Mouse (Mus musculus) intestine, embryonic 15.5 days (tissue): ENCODE results near the gene A930009A15Rik. TPM values are rescaled to one million over a fixed set of nuclear protein-coding genes. Genes with fewer than 3 reads are reported as not detected.
A peak's percentile ranks its signal among the peaks of the same experiment; 100 is the strongest.

ENCODE experiments used
- ATAC-seq: fragments of 200-750 bp; cut with Nextera tagmentation; 2 replicates; pipeline ENCODE4 v1.8.0; 2017; ENCODE audit warnings: moderate TSS enrichment, moderate library complexity
- H3K27ac ChIP-seq: fragments of 300-500 bp; sonication (generic); 2 replicates; pipeline ENCODE4 v1.5.1; 2015; ENCODE audit warnings: mild to moderate bottlenecking, inconsistent platforms
- H3K27me3 ChIP-seq: fragments of 300-500 bp; sonication (generic); replicated peaks from 2 replicates; pipeline ENCODE4 v1.6.1; 2015; ENCODE audit warnings: inconsistent platforms
- H3K36me3 ChIP-seq: fragments of 300-500 bp; sonication (generic); 2 replicates; pipeline ENCODE4 v1.6.1; 2015; ENCODE audit warnings: inconsistent platforms
- H3K4me1 ChIP-seq: fragments of 300-500 bp; sonication (generic); replicated peaks from 2 replicates; pipeline ENCODE4 v1.6.1; 2015; ENCODE audit warnings: inconsistent platforms
- H3K4me2 ChIP-seq: fragments of 300-500 bp; sonication (generic); replicated peaks from 2 replicates; pipeline ENCODE4 v1.6.1; 2015; ENCODE audit warnings: mild to moderate bottlenecking, inconsistent platforms
- H3K4me3 ChIP-seq: fragments of 300-500 bp; sonication (generic); replicated peaks from 2 replicates; pipeline ENCODE4 v1.5.1; 2015; ENCODE audit warnings: inconsistent platforms
- H3K9ac ChIP-seq: fragments of 300-500 bp; sonication (generic); 2 replicates; pipeline ENCODE4 v1.6.1; 2015; ENCODE audit warnings: inconsistent platforms
- H3K9me3 ChIP-seq: fragments of 300-500 bp; sonication (generic); 2 replicates; pipeline ENCODE4 v1.6.1; 2016; ENCODE audit warnings: inconsistent platforms
- WGBS: fragments of 180-500 bp; shearing (Covaris S2); methylation state at CpG from one replicate; pipeline ENCODE4 v1.1.7; 2015; 5-methylcytosine and 5-hydroxymethylcytosine counted together
- polyA plus RNA-seq: library from polyadenylated mRNA; unstranded; fragments of >200 nt; fragmentation: Nextera tagmentation; extraction: Ambion mirVana; gene quantifications from 2 replicates; pipeline ENCODE4 v1.2.1, GENCODE M21; 2015

The A930009A15Rik gene
- polyA plus RNA-seq, 1 experiment from 2014 or later = not detected

DNA sequence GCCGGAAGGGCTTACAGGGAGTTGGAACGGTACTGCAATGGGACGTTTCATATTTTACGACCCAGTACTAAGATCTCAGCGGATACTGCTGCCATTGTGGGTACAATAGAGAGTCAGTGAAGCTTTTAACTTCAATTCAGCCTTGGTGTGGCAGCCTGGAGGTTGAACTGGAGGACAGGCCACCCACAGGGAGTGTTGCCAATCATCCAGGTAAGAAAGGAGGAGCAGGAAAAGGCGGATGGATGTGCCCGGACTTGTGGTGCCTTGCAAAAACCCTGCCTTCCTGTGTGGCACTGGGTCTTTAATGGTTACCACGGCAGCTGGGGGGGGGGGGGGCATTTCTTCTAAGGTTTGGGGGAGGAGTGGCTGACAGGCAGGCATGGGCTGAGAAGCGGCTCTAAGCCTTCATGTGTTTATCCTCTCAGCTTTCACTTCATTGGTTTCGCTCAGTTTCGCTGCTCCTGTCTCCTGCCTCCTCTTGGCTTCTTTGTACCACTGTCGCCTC, 13.0 kb upstream of the A930009A15Rik start:
- WGBS = 43% methylated on average over 12 of the region's 12 CpGs
- no peak for ATAC-seq
- no peaks in the 10 kb centered on the region for H3K36me3 ChIP-seq
- no peaks in the 10 kb centered on the region for H3K4me1 ChIP-seq
- no peaks in the 10 kb centered on the region for H3K27me3 ChIP-seq
- no peak overlapping the region for H3K4me3 ChIP-seq
- no peak overlapping the region for H3K27ac ChIP-seq
- no peak overlapping the region for H3K9ac ChIP-seq
- no peaks in the 10 kb centered on the region for H3K9me3 ChIP-seq
- no peak overlapping the region for H3K4me2 ChIP-seq

DNA sequence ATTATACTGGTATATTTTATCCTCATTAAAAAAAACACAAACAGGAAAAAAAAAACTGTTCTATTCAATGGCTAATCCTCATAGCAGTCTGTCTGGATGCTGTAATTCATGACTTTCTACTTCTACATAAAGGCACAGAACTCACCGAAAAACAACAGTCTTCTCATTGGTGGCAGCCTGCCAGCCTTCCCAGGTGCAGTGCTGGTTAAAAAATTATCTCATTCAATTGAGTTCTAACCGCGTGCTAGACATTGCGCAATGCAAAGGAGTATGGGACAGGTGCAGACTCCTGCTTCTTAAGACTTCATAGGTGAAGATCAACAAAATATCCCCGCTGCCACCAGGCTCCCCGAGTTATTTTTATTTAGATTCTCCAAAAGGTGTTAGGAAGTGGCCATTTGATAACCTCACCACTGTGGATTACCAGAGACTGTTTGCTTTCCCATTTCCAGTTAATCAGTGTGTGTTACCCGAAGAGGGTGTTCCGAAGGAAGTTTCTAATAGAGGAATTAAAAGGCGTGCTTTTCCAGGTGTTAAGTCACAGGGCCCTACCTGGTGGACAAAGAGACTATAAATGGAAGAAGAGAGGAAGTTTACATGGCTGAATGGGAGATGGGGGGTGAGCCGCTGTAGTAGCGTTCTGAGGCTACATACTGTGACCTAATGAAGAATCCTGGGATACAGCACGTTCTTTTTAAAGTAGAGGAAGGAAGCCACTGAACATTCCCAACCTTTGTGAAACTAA, 8.5 kb upstream of the A930009A15Rik start:
- Histone ChIP-seq H3K27me3 (no peaks in the 10 kb centered on the region), H3K9ac (no peak overlapping the region), H3K4me3 (no peak overlapping the region), H3K36me3 (no peaks in the 10 kb centered on the region), H3K9me3 (no peaks in the 10 kb centered on the region), H3K27ac (no peak overlapping the region), H3K4me2 (no peak overlapping the region; the same call in 1 of the 2 replicates), H3K4me1 (no peaks in the 10 kb centered on the region)
- WGBS = 63% methylated on average over 12 of the region's 12 CpGs
- peak; percentile 90 for ATAC-seq

DNA sequence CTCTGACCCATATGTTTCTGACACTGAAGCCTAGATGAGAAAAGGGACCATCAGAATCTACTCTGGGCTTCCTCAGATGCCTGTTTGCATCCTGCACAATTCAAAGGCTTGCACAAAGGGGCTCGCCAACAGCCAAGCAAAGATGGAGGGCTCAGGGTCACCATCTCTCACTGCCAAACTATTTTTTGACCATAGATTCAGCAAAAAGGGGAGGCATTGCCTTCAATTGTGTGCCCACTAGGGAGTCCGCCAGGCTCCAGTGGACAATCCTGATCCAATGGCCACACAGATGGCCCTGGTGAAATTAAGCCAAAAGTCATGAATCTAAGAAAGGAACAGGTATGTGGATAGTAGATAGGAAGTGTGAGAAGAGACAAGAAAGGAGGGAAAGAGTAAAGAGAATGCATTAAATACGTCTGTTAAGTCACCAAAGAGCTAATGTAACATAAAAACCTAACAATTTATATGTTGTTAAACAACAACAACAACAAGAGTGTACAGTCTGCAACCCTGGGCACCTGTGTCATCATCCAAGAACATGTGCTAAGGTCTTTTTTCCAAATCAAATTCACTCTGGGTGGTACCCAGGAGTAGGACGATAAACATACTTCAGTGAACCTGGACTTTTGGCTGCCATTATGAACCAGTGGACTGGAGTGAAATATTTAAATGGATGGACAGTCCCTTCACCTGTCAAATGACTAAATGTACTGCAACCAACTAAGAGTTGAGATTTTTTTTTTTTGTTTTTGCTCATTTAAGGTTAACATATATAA, 6.7 kb upstream of the A930009A15Rik start:
- no peak overlapping the region for H3K9ac ChIP-seq
- no peaks in the 10 kb centered on the region for H3K36me3 ChIP-seq
- H3K4me3 ChIP-seq = no peak overlapping the region
- H3K9me3 ChIP-seq = no peaks in the 10 kb centered on the region
- H3K4me1 ChIP-seq = no peaks in the 10 kb centered on the region
- H3K4me2 ChIP-seq = no peak overlapping the region
- no peak overlapping the region for H3K27ac ChIP-seq
- no peaks in the 10 kb centered on the region for H3K27me3 ChIP-seq
- WGBS = 87% methylated on average over 4 of the region's 4 CpGs
- no peak for ATAC-seq

DNA sequence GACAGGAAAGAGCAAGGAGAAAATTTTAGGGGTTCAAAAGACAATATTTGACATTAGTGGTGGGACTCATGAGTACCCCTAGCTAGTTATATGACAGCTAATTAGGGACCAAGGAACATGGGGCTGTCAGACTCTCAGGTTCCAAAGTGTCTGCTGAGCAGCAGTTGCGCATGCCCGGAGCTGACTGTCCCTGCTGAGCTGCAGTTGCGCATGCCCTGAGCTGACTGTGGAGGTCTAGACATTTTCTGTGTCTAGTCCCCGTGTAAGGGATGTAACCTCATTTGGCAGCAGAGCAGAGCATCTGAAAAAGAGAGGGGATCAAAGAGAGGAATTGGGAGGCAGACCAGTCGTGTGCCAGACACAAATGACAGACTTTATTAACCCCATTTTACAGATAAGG, 5.8 kb upstream of the A930009A15Rik start:
- WGBS = 79% methylated on average over 5 of the region's 5 CpGs
- no peak for ATAC-seq

DNA sequence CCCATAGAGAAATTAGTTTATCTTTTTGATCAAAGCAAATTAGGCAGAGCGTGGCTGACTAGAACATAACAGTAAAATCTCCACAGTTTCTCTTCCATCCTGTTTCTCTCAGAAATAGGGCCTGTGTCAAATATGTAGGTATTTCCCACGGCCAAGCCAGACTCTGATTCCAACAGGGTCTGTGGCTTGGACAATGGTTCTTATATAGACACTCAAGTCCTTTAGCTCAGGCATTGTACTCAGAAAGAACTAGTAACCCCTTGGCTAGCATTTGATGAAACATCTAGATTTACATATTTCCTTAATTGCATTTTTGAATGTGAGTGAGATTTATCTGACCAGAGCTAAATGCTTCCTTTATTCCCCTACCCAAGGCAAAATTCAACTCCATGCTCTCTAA, 791 bp downstream of the A930009A15Rik start:
- 80% methylated on average over 2 of the region's 2 CpGs for WGBS
- Histone ChIP-seq H3K27me3 (no peaks in the 10 kb centered on the region), H3K4me1 (no peaks in the 10 kb centered on the region), H3K36me3 (no peaks in the 10 kb centered on the region), H3K9me3 (no peaks in the 10 kb centered on the region), H3K27ac (no peak overlapping the region), H3K4me3 (no peak overlapping the region), H3K9ac (no peak overlapping the region), H3K4me2 (no peak overlapping the region)
- no peak for ATAC-seq

More for the DNA sequence above, 5.8 kb upstream of the A930009A15Rik start:
- H3K4me1 ChIP-seq = no peaks in the 10 kb centered on the region
- H3K27me3 ChIP-seq = no peaks in the 10 kb centered on the region
- no peak overlapping the region for H3K27ac ChIP-seq
- H3K4me2 ChIP-seq = no peak overlapping the region
- no peaks in the 10 kb centered on the region for H3K9me3 ChIP-seq
- H3K36me3 ChIP-seq = no peaks in the 10 kb centered on the region
- no peak overlapping the region for H3K9ac ChIP-seq
- H3K4me3 ChIP-seq = no peak overlapping the region

DNA sequence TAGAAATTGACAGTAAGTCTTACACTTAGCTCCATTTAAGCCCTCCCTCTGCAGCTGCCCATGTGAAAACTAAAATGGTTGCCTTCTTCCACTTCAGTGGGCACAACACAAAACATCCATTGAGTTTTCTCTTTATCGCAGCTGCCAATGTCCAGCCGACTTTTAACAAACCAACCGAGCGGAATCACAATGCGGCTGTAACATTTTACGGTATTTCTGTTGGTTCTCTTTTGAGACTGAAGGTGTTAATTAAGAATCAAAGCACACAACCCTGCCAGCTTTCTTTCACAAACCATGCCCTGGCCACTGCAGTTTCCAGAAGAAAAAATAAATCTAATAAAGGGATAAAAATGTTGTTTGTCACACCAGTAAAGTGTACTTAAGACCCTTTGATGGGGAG, 1.5 kb downstream of the A930009A15Rik start:
- no peaks in the 10 kb centered on the region for H3K9me3 ChIP-seq
- H3K27me3 ChIP-seq = no peaks in the 10 kb centered on the region
- WGBS = 79% methylated on average over 6 of the region's 6 CpGs
- no peak overlapping the region for H3K4me2 ChIP-seq
- no peaks in the 10 kb centered on the region for H3K36me3 ChIP-seq
- H3K9ac ChIP-seq = no peak overlapping the region
- H3K4me1 ChIP-seq = no peaks in the 10 kb centered on the region
- H3K4me3 ChIP-seq = no peak overlapping the region
- no peak overlapping the region for H3K27ac ChIP-seq
- no peak for ATAC-seq

DNA sequence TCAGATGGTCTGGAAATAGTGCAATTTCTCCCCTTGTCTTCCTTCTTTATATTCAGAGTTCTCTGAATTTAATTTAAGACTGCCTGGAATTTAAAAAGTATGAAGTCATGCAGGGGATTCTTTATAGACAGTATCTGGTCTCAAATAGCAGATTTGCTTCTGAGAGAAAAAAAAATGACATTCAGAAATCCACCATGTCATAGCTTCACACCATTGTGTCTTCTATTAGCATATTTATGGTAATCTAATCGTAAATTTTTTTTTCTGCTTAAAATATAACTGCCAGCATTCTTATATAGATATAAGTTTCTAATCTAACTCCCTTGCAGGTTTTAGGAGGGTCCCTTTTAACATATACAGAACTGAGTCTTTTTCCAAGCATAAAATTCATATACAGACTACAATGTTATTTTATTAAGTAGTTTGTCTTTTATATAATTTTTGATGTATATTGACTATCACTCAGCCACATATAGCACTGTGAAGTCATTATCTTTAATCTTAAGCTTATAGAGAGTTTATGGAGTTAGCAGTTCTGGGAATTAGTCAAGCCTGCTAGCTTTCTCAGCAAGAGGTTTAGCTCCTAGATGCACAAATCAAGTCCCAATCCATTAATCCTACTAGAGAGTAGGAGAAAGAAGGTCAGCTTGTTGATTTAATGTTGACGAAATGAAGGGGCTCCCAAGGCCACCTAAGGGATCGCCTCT, 2.1 kb downstream of the A930009A15Rik start:
- WGBS = 44% methylated on average over 3 of the region's 3 CpGs
- H3K27me3 ChIP-seq = no peaks in the 10 kb centered on the region
- no peaks in the 10 kb centered on the region for H3K36me3 ChIP-seq
- H3K9me3 ChIP-seq = no peaks in the 10 kb centered on the region
- H3K4me2 ChIP-seq = no peak overlapping the region
- H3K4me3 ChIP-seq = no peak overlapping the region
- H3K9ac ChIP-seq = no peak overlapping the region
- ATAC-seq = no peak
- no peaks in the 10 kb centered on the region for H3K4me1 ChIP-seq
- no peak overlapping the region for H3K27ac ChIP-seq

DNA sequence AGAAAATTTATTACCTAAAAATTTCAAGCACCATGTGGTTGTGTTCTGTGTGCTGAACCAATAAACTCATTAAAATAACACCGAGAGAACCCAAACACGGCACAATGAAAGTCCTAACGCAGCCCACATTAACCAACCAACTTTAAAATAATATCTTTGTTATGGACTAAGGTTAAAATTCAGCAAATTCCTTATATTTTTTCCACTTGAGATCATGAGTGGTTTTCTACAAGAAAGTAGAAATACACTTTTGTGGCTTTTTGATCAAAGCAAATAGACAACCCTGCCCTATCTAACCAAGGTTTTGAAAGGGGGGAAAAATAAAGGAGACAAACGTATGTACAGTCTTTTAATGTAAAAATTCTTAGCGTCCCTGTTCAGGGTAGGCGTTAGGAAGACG, 9.3 kb downstream of the A930009A15Rik start:
- no peaks in the 10 kb centered on the region for H3K4me1 ChIP-seq
- peaks cover 3% of the 10 kb centered on the region; the same call in 1 of the 2 replicates for H3K27me3 ChIP-seq
- no peak overlapping the region for H3K4me2 ChIP-seq
- 77% methylated on average over 7 of the region's 7 CpGs for WGBS
- no peak overlapping the region for H3K4me3 ChIP-seq
- no peak overlapping the region for H3K9ac ChIP-seq
- ATAC-seq = no peak
- H3K36me3 ChIP-seq = no peaks in the 10 kb centered on the region
- no peak overlapping the region for H3K27ac ChIP-seq
- no peaks in the 10 kb centered on the region for H3K9me3 ChIP-seq

DNA sequence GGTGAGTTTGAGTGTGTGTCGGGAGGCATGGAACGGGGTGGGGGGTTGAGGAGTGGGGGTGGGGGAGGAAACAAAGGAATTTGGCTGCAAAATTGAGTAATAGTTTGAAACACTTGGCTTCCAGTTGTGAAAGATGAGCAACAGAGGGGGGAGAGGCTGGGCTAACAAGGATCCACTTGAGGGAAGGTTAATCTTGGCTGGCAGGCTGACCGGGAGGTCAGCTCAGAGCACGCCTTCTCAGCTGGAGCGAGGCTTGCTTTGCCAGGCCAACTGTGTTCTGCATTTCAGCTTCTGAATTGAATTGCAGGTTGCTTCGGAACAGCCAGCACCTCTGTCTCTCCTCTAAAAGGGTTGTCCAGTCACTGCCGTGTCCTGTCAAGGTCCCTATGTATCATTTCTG, 9.7 kb downstream of the A930009A15Rik start:
- no peaks in the 10 kb centered on the region for H3K36me3 ChIP-seq
- no peak overlapping the region for H3K4me2 ChIP-seq
- WGBS = 41% methylated on average over 7 of the region's 7 CpGs
- no peaks in the 10 kb centered on the region for H3K9me3 ChIP-seq
- no peak overlapping the region for H3K27ac ChIP-seq
- H3K4me1 ChIP-seq = no peaks in the 10 kb centered on the region
- no peak overlapping the region for H3K9ac ChIP-seq
- ATAC-seq = no peak
- H3K27me3 ChIP-seq = peaks cover 5% of the 10 kb centered on the region; the same call in 1 of the 2 replicates
- no peak overlapping the region for H3K4me3 ChIP-seq

DNA sequence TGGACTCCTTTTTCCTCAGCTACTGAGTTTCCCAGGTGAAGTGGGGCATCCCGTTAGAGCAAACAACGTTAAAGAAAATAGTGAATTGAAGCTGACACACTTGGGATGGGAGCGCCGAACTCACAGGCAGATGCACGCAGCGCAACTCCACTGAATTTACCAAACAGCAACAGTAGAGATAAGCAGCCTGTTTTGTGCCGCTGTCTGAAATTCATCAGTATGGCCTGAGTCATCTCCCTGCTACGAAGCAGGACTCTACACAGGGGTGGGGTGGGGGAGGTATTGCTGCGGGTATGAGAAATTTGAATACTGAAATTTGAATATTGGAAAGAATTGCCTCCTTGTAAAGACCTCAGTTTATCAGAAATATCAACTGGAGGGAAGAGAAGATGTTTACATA, 12.2 kb downstream of the A930009A15Rik start:
- H3K27me3 ChIP-seq = peaks cover 10% of the 10 kb centered on the region; the same call in 1 of the 2 replicates
- no peak for ATAC-seq
- H3K9me3 ChIP-seq = no peaks in the 10 kb centered on the region
- H3K27ac ChIP-seq = no peak overlapping the region
- no peak overlapping the region for H3K9ac ChIP-seq
- H3K4me1 ChIP-seq = peaks cover 4% of the 10 kb centered on the region; the same call in 1 of the 2 replicates
- H3K4me2 ChIP-seq = no peak overlapping the region
- no peaks in the 10 kb centered on the region for H3K36me3 ChIP-seq
- H3K4me3 ChIP-seq = no peak overlapping the region
- WGBS = 72% methylated on average over 9 of the region's 9 CpGs

DNA sequence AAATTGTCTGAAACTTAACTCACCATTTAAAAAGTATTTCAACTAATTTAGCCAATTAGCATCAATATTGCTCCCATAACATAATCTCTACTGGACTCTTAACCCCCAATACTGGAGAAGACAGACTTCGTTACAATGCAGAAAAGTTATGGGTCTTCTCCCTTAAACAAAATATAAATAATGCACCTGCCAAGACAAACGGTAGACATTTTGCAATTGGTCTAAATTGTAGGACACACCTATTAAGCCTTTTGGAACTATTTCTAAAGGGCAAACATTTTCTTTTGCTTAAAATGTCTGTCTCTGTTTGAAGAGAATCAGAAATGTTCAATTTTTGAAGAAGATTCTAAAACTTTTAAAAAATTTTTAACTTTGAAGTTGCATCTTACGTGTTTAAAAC, 13.3 kb downstream of the A930009A15Rik start:
- no peak overlapping the region for H3K4me2 ChIP-seq
- H3K4me3 ChIP-seq = no peak overlapping the region
- H3K4me1 ChIP-seq = peaks cover 12% of the 10 kb centered on the region
- no peaks in the 10 kb centered on the region for H3K9me3 ChIP-seq
- WGBS = 77% methylated on average over 3 of the region's 3 CpGs
- ATAC-seq = no peak
- no peak overlapping the region for H3K27ac ChIP-seq
- H3K36me3 ChIP-seq = no peaks in the 10 kb centered on the region
- H3K9ac ChIP-seq = no peak overlapping the region
- peaks cover 18% of the 10 kb centered on the region; the same call in 1 of the 2 replicates for H3K27me3 ChIP-seq

DNA sequence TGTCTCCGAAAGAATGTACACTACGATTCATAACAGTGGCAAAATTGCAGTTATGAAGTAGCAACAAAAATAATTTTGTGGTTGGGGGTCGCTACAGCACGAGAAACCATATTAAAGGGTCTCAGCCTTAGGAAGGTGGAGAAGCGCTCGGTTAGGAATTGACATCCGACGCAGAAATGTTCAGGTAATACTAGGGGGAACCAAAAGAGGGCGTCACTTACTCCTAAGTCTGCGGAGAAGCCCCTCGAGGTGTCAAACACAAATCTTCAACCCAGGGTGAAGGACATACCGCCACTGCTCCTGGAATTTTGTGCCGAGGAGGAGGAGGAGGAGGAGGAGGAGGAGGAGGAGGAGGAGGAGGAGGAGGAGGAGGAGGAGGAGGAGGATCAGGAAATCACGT, 14.9 kb downstream of the A930009A15Rik start:
- H3K9me3 ChIP-seq = no peaks in the 10 kb centered on the region
- no peak overlapping the region for H3K4me2 ChIP-seq
- no peak overlapping the region for H3K27ac ChIP-seq
- peaks cover 18% of the 10 kb centered on the region; the same call in 1 of the 2 replicates for H3K27me3 ChIP-seq
- no peak overlapping the region for H3K9ac ChIP-seq
- no peaks in the 10 kb centered on the region for H3K36me3 ChIP-seq
- 27% methylated on average over 13 of the region's 14 CpGs for WGBS
- H3K4me1 ChIP-seq = peaks cover 12% of the 10 kb centered on the region
- ATAC-seq = no peak
- no peak overlapping the region for H3K4me3 ChIP-seq
